Mouse (Mus musculus) hindbrain, embryonic 16.5 days (tissue): Measurements from ENCODE around the gene Usp28. TPM values are rescaled to one million over a fixed set of nuclear protein-coding genes. Genes with fewer than 3 reads are reported as not detected.
"Not testable (repeated sequence)": the region's sequence is repeated elsewhere in the genome, so short reads cannot be mapped to it uniquely, and the experiment has no call there.

ENCODE experiments used
- ATAC-seq: fragments of 200-750 bp; cut with Nextera tagmentation; 2 replicates; pipeline ENCODE4 v1.8.0; 2017; ENCODE audit warnings: moderate TSS enrichment, moderate library complexity
- H3K27ac ChIP-seq: fragments of 300-500 bp; sonication (generic); 2 replicates; pipeline ENCODE4 v1.5.1; 2014; ENCODE audit warnings: low read depth, mild to moderate bottlenecking, control low read depth, low read length, moderate library complexity
- H3K27me3 ChIP-seq: fragments of 300-500 bp; sonication (generic); replicated peaks from 2 replicates; pipeline ENCODE4 v1.6.1; 2014; ENCODE audit warnings: low read length; ENCODE audit not compliant: control insufficient read depth, insufficient read depth
- H3K36me3 ChIP-seq: fragments of 300-500 bp; sonication (generic); 2 replicates; pipeline ENCODE4 v1.6.1; 2014; ENCODE audit warnings: mild to moderate bottlenecking, low read length, moderate library complexity, mixed read lengths; ENCODE audit not compliant: control insufficient read depth, insufficient read depth
- H3K4me1 ChIP-seq: fragments of 300-500 bp; sonication (generic); 2 replicates; pipeline ENCODE4 v1.6.1; 2014; ENCODE audit warnings: low read depth, low read length; ENCODE audit not compliant: control insufficient read depth, insufficient read depth
- H3K4me2 ChIP-seq: fragments of 300-500 bp; sonication (generic); 2 replicates; pipeline ENCODE4 v1.6.1; 2014; ENCODE audit warnings: mild to moderate bottlenecking, low read length, control low read depth, moderate library complexity
- H3K4me3 ChIP-seq: fragments of 300-500 bp; sonication (generic); 2 replicates; pipeline ENCODE4 v1.5.1; 2014; ENCODE audit warnings: mild to moderate bottlenecking, low read length, control low read depth, moderate library complexity
- H3K9ac ChIP-seq: fragments of 300-500 bp; sonication (generic); 2 replicates; pipeline ENCODE4 v1.6.1; 2014; ENCODE audit warnings: low read depth, mild to moderate bottlenecking, control low read depth, low read length, moderate library complexity
- H3K9me3 ChIP-seq: fragments of 300-500 bp; sonication (generic); 2 replicates; pipeline ENCODE4 v1.6.1; 2014; ENCODE audit warnings: mild to moderate bottlenecking, low read length, moderate library complexity; ENCODE audit not compliant: control insufficient read depth
- WGBS: fragments of 180-500 bp; shearing (Covaris S2); extraction: QIAGEN DNeasy Blood & Tissue Kit; methylation state at CpG from one replicate; pipeline ENCODE4 v1.1.7; 2014; 5-methylcytosine and 5-hydroxymethylcytosine counted together
- polyA plus RNA-seq: library from polyadenylated mRNA; unstranded; fragments of >200 nt; fragmentation: Nextera tagmentation; extraction: Ambion mirVana; gene quantifications from 2 replicates; pipeline ENCODE4 v1.2.1, GENCODE M21; 2015

Usp28 gene
- polyA plus RNA-seq, 1 experiment from 2014 or later = 34.1 TPM

DNA sequence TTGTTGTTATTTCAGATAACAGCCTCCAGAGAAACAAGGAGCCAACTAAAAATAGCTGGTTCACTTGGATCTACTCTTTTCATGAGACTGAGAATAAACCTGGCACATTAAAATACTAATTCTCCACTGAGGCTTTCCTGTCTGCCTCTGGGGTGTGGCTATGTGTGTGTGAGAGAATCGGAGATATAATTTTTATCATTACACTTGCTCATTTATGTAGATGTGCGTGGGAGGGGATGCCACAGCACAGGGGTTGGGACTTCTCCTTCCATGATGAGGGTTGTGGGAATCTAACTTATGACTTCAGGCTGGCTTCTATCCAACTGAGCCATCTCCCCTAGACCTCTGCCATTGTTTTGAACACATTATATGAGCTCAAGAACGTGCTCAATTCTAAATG lies 4.4 kb upstream of the Usp28 start:
- WGBS = 80% methylated on average over 3 of the region's 3 CpGs
- no peak overlapping the region for H3K9ac ChIP-seq

DNA sequence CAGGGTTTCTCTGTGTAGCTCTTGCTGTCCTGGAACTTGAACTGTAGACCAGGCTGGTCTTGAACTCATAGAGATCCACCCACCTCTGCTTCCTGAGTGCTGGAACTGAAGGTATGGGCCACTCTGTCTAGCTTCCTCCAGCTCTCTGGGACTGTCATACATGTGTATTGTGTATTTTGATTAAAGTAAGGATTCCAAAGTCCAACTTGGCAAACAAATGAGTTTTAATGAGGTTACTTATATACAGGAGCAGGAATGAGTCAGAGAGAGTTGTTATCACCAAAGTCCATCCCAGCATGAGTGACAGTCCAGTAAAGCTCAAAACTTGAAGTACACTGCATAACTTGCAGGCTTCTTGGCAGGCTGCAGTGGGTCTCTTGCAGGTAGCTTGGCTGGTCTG lies 3.3 kb upstream of the Usp28 start:
- Histone ChIP-seq H3K4me3 (no peak overlapping the region), H3K4me1 (peaks cover 3% of the 10 kb centered on the region), H3K27ac (no peak overlapping the region), H3K9me3 (no peaks in the 10 kb centered on the region), H3K36me3 (no peaks in the 10 kb centered on the region), H3K4me2 (no peak overlapping the region), H3K9ac (no peak overlapping the region), H3K27me3 (no peaks in the 10 kb centered on the region)
- no peak for ATAC-seq

More for the DNA sequence above, 4.4 kb upstream of the Usp28 start:
- H3K36me3 ChIP-seq = no peaks in the 10 kb centered on the region
- no peaks in the 10 kb centered on the region for H3K9me3 ChIP-seq
- no peak overlapping the region for H3K4me3 ChIP-seq
- no peak overlapping the region for H3K27ac ChIP-seq
- H3K4me2 ChIP-seq = no peak overlapping the region
- no peaks in the 10 kb centered on the region for H3K27me3 ChIP-seq
- no peaks in the 10 kb centered on the region for H3K4me1 ChIP-seq
- ATAC-seq = no peak

DNA sequence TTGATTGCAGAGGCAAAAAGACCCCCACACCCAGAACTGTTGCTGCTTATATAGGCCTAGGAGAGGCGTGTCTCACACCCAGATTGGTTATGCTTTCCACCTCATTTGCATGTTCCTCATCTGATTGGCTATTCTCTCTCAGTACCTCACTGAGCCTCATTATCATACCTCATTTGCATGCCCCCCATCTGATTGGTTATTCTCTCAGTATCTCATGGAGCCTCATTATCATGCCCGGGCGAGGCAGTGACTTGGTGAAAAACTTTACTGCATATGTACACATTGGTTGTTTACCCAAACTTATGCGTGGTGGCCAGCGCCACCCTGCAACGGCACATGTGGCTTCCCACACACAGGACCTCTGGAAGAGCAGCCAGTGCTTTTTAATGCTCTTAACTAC lies 1.4 kb upstream of the Usp28 start:
- H3K27ac ChIP-seq, H3K27me3 ChIP-seq, H3K36me3 ChIP-seq, H3K4me2 ChIP-seq, H3K4me3 ChIP-seq, ATAC-seq, H3K9ac ChIP-seq, H3K9me3 ChIP-seq: not testable (repeated sequence)
- peaks cover 11% of the 10 kb centered on the region for H3K4me1 ChIP-seq
- WGBS = 91% methylated on average over 6 of the region's 6 CpGs

DNA sequence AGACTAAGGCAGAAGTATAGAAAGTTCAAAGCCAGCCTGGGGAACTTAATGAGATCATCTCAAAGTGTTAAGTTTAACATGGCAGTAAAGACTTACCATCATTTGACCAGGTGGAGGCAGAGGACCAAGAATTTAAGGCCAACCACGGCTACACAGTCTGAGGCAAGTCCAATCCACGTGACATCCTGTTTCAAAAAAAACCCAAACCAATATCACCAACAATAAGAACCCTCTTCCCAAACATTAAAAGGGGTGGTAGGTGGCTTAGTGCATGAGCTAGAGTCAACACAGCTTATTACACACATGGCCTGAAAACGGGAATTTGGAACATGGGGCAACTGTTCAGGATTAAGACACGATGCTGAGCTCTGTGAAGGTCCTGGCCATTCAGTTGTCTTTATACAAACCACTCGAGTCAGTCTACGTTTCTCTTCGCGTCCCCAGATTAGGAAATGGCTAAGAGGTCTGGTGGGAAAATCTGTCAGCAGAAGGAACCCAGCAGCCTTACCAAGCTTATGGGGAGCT lies 793 bp upstream of the Usp28 start:
- Histone ChIP-seq H3K36me3 (no peaks in the 10 kb centered on the region), H3K9me3 (no peaks in the 10 kb centered on the region), H3K4me2 (peak overlapping the region; percentile 83), H3K9ac (peak overlapping the region; percentile 75), H3K27ac (peak overlapping the region; percentile 88), H3K27me3 (no peaks in the 10 kb centered on the region), H3K4me1 (peaks cover 11% of the 10 kb centered on the region), H3K4me3 (peak overlapping the region; percentile 85)
- WGBS = 30% methylated on average over 8 of the region's 8 CpGs
- no peak for ATAC-seq

DNA sequence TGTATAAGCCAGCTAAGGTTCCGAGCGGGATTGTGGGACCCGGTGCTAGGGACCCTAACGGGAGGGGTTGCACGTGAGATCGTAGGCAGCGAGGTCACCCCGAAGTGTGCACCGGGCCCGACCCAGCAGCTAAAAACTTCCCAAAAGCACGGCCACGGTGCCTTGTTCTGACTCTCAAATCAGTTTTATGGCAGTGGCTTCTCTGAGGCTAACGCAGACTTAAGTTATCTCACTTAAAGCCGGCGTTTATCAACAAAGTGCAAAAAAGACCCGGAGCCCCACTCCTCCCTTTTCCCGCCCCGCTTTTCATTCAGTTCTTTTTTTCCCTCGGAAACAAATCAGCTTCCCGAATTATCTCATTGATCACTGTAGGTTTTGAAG lies 523 bp downstream of the Usp28 start:
- under 1% methylated on average over 20 of the region's 20 CpGs for WGBS
- Histone ChIP-seq H3K4me1 (peaks cover 11% of the 10 kb centered on the region), H3K27ac (peak overlapping the region; percentile 89), H3K4me3 (peak overlapping the region; percentile 85), H3K4me2 (peak overlapping the region; percentile 83), H3K27me3 (no peaks in the 10 kb centered on the region), H3K9ac (peak overlapping the region; percentile 83), H3K36me3 (no peaks in the 10 kb centered on the region), H3K9me3 (no peaks in the 10 kb centered on the region)
- no peak for ATAC-seq

DNA sequence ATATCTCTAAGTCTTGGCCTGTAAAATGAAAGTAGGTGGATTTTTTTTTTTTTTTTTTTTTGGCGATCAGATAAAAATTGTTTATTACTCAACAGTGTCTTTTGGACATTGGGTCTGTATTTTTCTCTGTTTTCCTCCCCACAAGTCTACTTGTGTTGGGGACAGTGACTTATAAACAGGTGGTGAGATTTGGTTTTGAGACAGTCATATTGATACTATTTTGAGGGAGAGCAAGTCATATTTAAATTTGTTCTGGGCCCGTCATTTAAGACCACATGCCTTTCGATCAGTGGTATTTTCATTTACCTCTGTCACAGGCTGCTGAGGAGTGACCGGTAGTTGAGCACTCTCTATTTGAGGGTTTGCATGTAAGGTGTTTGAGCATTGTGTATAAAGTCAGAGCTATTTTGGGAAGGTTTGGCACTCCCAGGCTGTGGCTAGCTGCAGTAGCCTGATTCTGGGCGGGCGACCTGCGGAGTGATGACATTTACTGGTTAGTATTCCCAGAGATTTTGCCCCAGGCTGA lies 1.5 kb downstream of the Usp28 start:
- H3K36me3 ChIP-seq = no peaks in the 10 kb centered on the region
- peak overlapping the region; percentile 43; the same call in 1 of the 2 replicates for H3K9ac ChIP-seq
- H3K4me2 ChIP-seq = peak overlapping the region; percentile 83
- H3K4me1 ChIP-seq = peaks cover 11% of the 10 kb centered on the region
- no peaks in the 10 kb centered on the region for H3K9me3 ChIP-seq
- H3K4me3 ChIP-seq = peak overlapping the region; percentile 16; the same call in 1 of the 2 replicates
- WGBS = 27% methylated on average over 7 of the region's 7 CpGs
- ATAC-seq = no peak
- H3K27ac ChIP-seq = no peak overlapping the region
- no peaks in the 10 kb centered on the region for H3K27me3 ChIP-seq

DNA sequence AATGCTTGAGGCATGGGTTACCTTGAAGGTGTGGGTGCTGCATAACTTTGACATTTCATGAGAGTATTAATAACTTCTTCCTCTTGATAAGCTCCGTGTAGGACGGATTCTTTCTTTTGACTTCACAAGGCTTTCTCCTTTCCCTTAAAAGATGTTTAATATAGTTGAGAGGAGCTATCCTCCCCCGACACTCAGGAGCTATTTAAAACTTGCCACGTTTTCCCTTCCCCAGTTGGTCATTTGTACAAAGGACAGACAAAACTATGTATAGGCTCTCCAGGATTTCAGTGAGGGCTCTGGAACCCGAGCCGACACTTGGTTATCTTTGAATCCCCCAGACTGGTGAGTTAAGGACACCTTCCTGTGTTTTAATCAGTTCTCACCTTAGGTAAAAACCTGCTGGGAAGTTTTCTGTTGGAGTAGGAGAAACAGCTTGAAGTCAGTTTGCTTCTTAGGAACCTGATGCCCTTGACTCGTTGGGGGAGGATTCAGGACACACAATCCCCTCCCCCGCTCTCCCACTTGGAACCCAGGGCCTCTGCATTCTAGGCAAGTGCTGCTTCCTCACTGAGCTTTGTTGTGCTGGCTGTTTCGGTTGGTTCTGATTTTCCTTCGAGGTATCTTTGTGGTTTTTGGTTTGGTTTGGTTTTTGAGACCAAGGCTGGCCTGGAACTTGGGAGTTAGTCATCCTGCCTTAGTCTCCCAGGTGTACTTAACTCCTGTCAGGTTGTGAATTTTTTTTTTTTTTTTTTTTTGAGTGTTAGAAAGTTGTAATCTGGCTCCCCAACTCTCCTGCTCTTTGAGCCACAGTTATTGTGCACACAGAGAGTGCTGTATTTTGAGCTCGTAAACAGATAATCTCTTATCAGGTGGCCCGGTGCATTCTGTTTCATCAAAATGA lies 2.3 kb downstream of the Usp28 start:
- Histone ChIP-seq H3K4me1 (peaks cover 11% of the 10 kb centered on the region), H3K4me2 (peak overlapping the region; percentile 83), H3K9me3 (no peaks in the 10 kb centered on the region), H3K27ac (no peak overlapping the region), H3K9ac (no peak overlapping the region; the same call in 1 of the 2 replicates), H3K36me3 (no peaks in the 10 kb centered on the region), H3K27me3 (no peaks in the 10 kb centered on the region), H3K4me3 (peak overlapping the region; percentile 16; the same call in 1 of the 2 replicates)
- 26% methylated on average over 12 of the region's 12 CpGs for WGBS
- no peak for ATAC-seq

DNA sequence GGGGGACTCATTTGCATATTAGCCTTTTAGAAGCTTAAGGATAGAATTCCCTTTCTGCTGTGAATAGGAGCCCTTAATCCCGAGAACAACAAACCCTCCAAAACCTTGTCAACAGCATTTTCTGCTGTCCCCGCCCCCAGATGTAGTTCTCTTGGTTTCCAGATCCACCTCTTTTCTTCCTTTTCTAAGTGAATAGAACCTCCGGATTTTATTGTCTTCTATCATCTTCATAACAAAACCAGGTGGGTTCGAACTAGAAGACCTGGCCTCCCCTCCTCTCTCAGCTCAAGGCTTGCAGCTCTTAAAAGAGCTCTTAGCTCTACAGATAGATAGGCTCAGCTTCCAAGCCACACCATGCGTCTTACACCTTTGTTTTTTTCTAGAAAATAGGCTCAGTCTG lies 6.5 kb downstream of the Usp28 start:
- Histone ChIP-seq H3K36me3 (no peaks in the 10 kb centered on the region), H3K27ac (no peak overlapping the region), H3K4me2 (no peak overlapping the region), H3K9me3 (no peaks in the 10 kb centered on the region), H3K4me3 (no peak overlapping the region), H3K27me3 (no peaks in the 10 kb centered on the region), H3K4me1 (peaks cover 10% of the 10 kb centered on the region), H3K9ac (no peak overlapping the region)
- WGBS = 59% methylated on average over 5 of the region's 5 CpGs
- ATAC-seq = no peak

DNA sequence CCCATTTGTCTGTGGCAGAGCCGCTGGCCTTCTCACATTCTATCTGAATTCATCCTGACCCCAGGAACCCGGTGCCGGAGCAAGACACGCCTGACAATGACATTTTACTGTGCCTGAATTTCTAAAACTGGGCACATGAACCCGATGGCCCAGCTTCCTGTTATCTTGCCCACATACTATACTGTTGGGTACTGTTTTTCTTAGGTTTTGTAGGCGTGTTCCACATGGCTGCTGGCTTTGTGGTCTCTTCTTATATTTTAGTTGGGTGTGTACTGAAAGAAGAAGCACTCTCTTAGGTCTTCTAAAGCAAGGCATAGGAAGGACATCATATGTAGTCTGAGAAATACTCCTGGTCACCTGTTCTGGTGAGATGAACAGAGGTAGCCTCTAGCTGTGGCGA lies 9.6 kb downstream of the Usp28 start:
- no peaks in the 10 kb centered on the region for H3K27me3 ChIP-seq
- H3K27ac ChIP-seq = no peak overlapping the region
- no peak overlapping the region for H3K4me2 ChIP-seq
- 93% methylated on average over 7 of the region's 7 CpGs for WGBS
- no peaks in the 10 kb centered on the region for H3K4me1 ChIP-seq
- ATAC-seq = no peak
- no peaks in the 10 kb centered on the region for H3K36me3 ChIP-seq
- no peak overlapping the region for H3K9ac ChIP-seq
- H3K9me3 ChIP-seq = no peaks in the 10 kb centered on the region
- H3K4me3 ChIP-seq = no peak overlapping the region
